Mouse (Mus musculus): ENCODE measurements at regions not wholly inside any gene's neighbourhood (a gene's known extent, or its start where the extent isn't known, plus 50 kb on each side); places are given as distances from the start of the nearest gene placed in this dataset.

DNA sequence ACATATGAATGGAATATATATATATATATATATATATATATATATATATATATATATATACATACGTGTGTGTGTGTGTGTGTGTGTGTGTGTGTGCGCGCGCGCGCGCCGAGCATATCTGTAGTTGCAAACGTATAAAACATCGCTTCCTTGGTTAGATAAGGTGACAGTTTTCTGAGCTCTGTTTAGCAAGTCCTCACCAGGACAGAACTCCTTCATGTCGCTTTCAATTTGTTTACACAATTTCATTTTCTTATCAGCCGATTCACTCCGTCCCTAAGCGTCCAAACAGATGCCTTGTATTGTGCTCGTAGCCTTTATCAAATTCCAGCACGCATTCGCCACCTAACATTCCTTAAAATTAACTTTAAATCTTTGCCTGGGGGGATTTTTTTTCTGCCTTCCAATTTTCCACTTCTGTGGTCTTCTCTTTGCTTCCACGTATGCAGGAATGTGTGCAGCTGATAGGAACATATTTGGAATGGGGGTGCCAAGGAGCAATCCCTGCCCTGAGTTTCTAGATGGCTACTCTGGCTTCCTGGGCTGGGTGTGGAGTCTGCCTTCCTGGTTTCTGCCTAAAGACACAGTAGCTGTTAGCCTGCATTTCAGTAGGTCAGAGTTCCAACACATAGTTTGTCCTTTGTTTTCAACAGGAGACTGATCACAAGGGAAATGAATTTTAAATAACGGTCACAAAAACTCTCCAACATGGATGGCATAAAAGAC is 575.7 kb downstream of the Robo2 start:
- Histone ChIP-seq H3K4me3 (no peak overlapping the region), H3K9me3 (no peaks in the 10 kb centered on the region), H3K4me2 (replicated peaks) (no peak overlapping the region), H3K9ac (replicated peaks) (no peak overlapping the region), H3K27me3 (no peaks in the 10 kb centered on the region), H3K27ac (replicated peaks) (no peak overlapping the region), H3K36me3 (no peaks in the 10 kb centered on the region), H3K4me1 (no peaks in the 10 kb centered on the region)
- WGBS: 78% methylated on average over 19 of the region's 19 CpGs
- no peak for ATAC-seq (ENCODE audit: low FRiP score, low read depth)

GRCm38 (mm10) chr16:73821387-73822338 is 590.0 kb downstream of the Robo2 start:
- H3K9me3 ChIP-seq: no peaks in the 10 kb centered on the region
- no peak overlapping the region for H3K27ac ChIP-seq (replicated peaks)
- no peaks in the 10 kb centered on the region for H3K4me1 ChIP-seq
- H3K36me3 ChIP-seq: no peaks in the 10 kb centered on the region
- no peaks in the 10 kb centered on the region for H3K27me3 ChIP-seq
- H3K4me2 ChIP-seq (replicated peaks): no peak overlapping the region
- H3K4me3 ChIP-seq: no peak overlapping the region
- ATAC-seq (ENCODE audit: low FRiP score, low read depth): no peak
- 78% methylated on average over 10 of the region's 10 CpGs for WGBS
- no peak overlapping the region for H3K9ac ChIP-seq (replicated peaks)

- H3K4me2 ChIP-seq (replicated peaks): no peak overlapping the region
- H3K4me3 ChIP-seq: no peak overlapping the region
- H3K9me3 ChIP-seq: no peaks in the 10 kb centered on the region
- no peaks in the 10 kb centered on the region for H3K4me1 ChIP-seq
- H3K9ac ChIP-seq (replicated peaks): no peak overlapping the region
- no peak overlapping the region for H3K27ac ChIP-seq (replicated peaks)
- no peaks in the 10 kb centered on the region for H3K27me3 ChIP-seq
- no peak for ATAC-seq (ENCODE audit: low FRiP score, low read depth)
- 81% methylated on average over 3 of the region's 3 CpGs for WGBS
- no peaks in the 10 kb centered on the region for H3K36me3 ChIP-seq
Measured at GRCm38 (mm10) chr16:73804572-73804971, 607.1 kb downstream of the Robo2 start.

DNA sequence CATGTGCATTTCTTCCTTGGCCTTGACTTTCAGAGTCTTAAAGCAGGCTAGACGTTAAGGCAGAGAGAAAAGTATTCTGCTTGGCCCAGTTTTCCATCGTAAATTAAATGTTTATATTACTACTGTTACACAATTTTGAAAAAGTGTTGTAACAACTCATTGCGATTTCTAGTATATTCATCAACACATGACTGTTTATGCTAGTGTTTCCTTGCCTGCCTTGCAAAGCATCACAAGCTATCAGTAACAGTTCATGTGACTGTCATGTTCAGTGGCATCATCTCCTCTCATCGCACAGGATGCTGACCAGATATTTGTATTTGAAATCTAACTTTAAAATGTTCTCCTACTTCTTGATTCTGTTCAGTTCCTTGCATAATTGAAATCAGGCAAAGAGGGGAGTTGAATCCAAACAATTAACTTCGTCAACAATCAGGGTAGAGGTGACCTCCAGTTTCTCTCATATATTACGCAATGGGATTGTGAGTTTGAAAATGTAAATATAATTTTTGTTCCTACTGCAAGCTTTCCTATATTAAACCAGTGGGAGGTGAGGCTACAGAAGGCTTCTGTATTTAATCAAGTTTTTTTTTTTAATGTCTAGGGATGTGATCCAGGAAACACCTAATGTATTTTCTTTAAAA is 615.0 kb downstream of the Robo2 start:
- ATAC-seq (ENCODE audit: low FRiP score, low read depth): no peak
- WGBS: 89% methylated on average over 6 of the region's 6 CpGs
- Histone ChIP-seq H3K36me3 (no peaks in the 10 kb centered on the region), H3K4me3 (no peak overlapping the region), H3K27me3 (no peaks in the 10 kb centered on the region), H3K4me2 (replicated peaks) (no peak overlapping the region), H3K27ac (replicated peaks) (no peak overlapping the region), H3K9me3 (no peaks in the 10 kb centered on the region), H3K4me1 (no peaks in the 10 kb centered on the region), H3K9ac (replicated peaks) (no peak overlapping the region)

GRCm38 (mm10) chr16:73785074-73785438 is 626.6 kb downstream of the Robo2 start:
- no peaks in the 10 kb centered on the region for H3K4me1 ChIP-seq
- H3K27ac ChIP-seq (replicated peaks): no peak overlapping the region
- H3K36me3 ChIP-seq: no peaks in the 10 kb centered on the region
- H3K9ac ChIP-seq (replicated peaks): no peak overlapping the region
- no peak for ATAC-seq (ENCODE audit: low FRiP score, low read depth)
- H3K4me3 ChIP-seq: no peak overlapping the region
- H3K27me3 ChIP-seq: no peaks in the 10 kb centered on the region
- 88% methylated on average over 2 of the region's 2 CpGs for WGBS
- H3K4me2 ChIP-seq (replicated peaks): no peak overlapping the region
- no peaks in the 10 kb centered on the region for H3K9me3 ChIP-seq

GRCm38 (mm10) chr16:73784296-73785073 is 627.1 kb downstream of the Robo2 start:
- H3K9me3 ChIP-seq: no peaks in the 10 kb centered on the region
- H3K27ac ChIP-seq (replicated peaks): no peak overlapping the region
- 91% methylated on average over 10 of the region's 10 CpGs for WGBS
- H3K4me2 ChIP-seq (replicated peaks): no peak overlapping the region
- H3K36me3 ChIP-seq: no peaks in the 10 kb centered on the region
- ATAC-seq (ENCODE audit: low FRiP score, low read depth): no peak
- no peak overlapping the region for H3K4me3 ChIP-seq
- no peaks in the 10 kb centered on the region for H3K4me1 ChIP-seq
- H3K27me3 ChIP-seq: no peaks in the 10 kb centered on the region
- no peak overlapping the region for H3K9ac ChIP-seq (replicated peaks)

DNA sequence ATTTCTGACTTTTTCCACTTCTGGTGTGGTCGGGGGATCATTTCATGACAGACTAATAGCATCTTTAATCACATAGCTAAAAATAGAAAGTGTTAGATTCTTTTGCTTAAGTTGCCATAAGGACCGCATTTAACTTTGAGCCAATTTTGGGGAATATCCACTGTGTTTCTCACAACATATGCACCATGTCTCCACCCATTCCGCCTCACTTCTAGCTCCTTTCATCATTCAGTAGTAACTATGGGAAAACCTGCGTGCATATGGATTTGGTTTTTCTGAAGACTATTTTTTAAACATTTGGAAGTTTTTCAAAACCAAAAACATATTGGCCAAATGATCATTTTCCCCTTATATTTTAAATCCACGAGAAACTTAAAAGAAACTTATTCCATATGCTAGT is 639.2 kb downstream of the Robo2 start:
- Histone ChIP-seq H3K4me2 (replicated peaks) (no peak overlapping the region), H3K4me3 (no peak overlapping the region), H3K4me1 (no peaks in the 10 kb centered on the region), H3K36me3 (no peaks in the 10 kb centered on the region), H3K27me3 (no peaks in the 10 kb centered on the region), H3K9ac (replicated peaks) (no peak overlapping the region), H3K9me3 (no peaks in the 10 kb centered on the region), H3K27ac (replicated peaks) (no peak overlapping the region)
- ATAC-seq (ENCODE audit: low FRiP score, low read depth): no peak
- WGBS: 85% methylated on average over 5 of the region's 5 CpGs

GRCm38 (mm10) chr16:73770440-73770856 is 641.2 kb downstream of the Robo2 start:
- Histone ChIP-seq H3K9me3 (no peaks in the 10 kb centered on the region), H3K36me3 (no peaks in the 10 kb centered on the region), H3K9ac (replicated peaks) (no peak overlapping the region), H3K27ac (replicated peaks) (no peak overlapping the region), H3K4me3 (no peak overlapping the region), H3K4me1 (no peaks in the 10 kb centered on the region), H3K4me2 (replicated peaks) (no peak overlapping the region), H3K27me3 (no peaks in the 10 kb centered on the region)
- WGBS: 83% methylated on average over 5 of the region's 5 CpGs
- ATAC-seq (ENCODE audit: low FRiP score, low read depth): no peak

DNA sequence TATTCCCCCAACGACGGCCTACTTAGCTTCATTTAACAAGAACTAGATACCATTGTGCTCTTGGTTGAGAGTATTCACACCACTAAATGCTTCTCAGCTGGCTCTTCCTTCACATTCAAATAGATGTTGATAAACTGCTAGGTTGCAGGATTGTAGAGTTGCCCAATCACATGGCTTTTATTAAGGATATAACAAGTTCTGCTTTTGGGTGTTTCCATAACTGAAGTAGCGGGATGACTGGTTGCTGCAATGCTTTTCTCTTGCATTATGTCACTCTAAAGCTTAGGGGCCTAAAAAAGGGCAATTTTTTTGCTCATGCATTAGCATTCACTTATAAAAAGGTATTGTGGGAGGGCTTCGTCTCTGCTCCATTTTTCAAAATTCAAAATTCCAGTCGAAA is 641.9 kb downstream of the Robo2 start:
- Histone ChIP-seq H3K27ac (replicated peaks) (no peak overlapping the region), H3K4me2 (replicated peaks) (no peak overlapping the region), H3K9me3 (no peaks in the 10 kb centered on the region), H3K36me3 (no peaks in the 10 kb centered on the region), H3K4me1 (no peaks in the 10 kb centered on the region), H3K27me3 (no peaks in the 10 kb centered on the region), H3K9ac (replicated peaks) (no peak overlapping the region), H3K4me3 (no peak overlapping the region)
- WGBS: 92% methylated on average over 5 of the region's 5 CpGs
- no peak for ATAC-seq (ENCODE audit: low FRiP score, low read depth)

DNA sequence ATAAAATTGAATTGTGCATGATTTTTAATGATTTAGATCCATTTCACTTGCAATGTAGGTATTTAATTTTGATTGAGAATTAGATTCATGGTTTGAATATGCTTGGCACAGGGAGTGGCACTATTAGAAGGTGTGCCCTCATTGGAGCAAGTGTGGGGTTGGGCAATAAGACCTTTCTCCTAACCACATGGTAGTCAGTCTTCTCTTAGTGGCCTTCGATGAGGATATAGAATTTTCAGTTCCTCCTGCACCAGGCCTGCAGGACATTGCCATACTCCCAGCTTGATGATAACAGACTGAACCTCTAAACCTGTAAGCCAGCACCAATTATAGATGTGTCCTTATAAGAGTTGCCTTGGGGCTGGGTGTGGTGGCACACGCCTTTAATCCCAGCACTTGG is 642.9 kb downstream of the Robo2 start:
- no peak for ATAC-seq (ENCODE audit: low FRiP score, low read depth)
- no peak overlapping the region for H3K9ac ChIP-seq (replicated peaks)
- no peak overlapping the region for H3K27ac ChIP-seq (replicated peaks)
- H3K9me3 ChIP-seq: no peaks in the 10 kb centered on the region
- no peak overlapping the region for H3K4me2 ChIP-seq (replicated peaks)
- H3K4me3 ChIP-seq: no peak overlapping the region
- H3K4me1 ChIP-seq: no peaks in the 10 kb centered on the region
- no peaks in the 10 kb centered on the region for H3K27me3 ChIP-seq
- no peaks in the 10 kb centered on the region for H3K36me3 ChIP-seq
- WGBS: 91% methylated on average over 2 of the region's 2 CpGs

DNA sequence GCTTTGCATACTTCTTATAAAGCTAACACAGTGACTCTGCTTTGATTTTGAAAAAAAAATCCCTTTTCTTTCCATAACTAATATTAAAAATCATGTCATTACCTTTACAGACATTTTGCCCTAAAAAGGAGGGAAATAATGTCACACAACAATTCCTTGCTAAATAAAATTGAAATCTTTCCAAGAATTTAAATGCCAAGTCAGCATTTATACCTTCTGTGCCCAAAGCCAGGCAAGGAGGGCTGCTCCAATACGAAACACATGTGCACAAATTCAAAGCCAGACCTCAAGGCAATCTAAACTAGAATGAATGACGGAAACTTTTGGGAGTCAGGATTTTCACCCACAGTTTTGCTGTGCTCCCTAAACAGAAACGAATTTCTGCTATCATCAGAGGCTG is 646.4 kb downstream of the Robo2 start:
- H3K9ac ChIP-seq (replicated peaks): no peak overlapping the region
- no peak for ATAC-seq (ENCODE audit: low FRiP score, low read depth)
- H3K4me1 ChIP-seq: no peaks in the 10 kb centered on the region
- WGBS: 81% methylated on average over 3 of the region's 3 CpGs
- no peaks in the 10 kb centered on the region for H3K9me3 ChIP-seq
- no peak overlapping the region for H3K27ac ChIP-seq (replicated peaks)
- no peak overlapping the region for H3K4me3 ChIP-seq
- H3K4me2 ChIP-seq (replicated peaks): no peak overlapping the region
- no peaks in the 10 kb centered on the region for H3K36me3 ChIP-seq
- H3K27me3 ChIP-seq: no peaks in the 10 kb centered on the region

Measured in midbrain, embryonic 12.5 days (tissue).